18 mouse cellular contexts compared by ENCODE assay signal in the genomic region with DNA sequence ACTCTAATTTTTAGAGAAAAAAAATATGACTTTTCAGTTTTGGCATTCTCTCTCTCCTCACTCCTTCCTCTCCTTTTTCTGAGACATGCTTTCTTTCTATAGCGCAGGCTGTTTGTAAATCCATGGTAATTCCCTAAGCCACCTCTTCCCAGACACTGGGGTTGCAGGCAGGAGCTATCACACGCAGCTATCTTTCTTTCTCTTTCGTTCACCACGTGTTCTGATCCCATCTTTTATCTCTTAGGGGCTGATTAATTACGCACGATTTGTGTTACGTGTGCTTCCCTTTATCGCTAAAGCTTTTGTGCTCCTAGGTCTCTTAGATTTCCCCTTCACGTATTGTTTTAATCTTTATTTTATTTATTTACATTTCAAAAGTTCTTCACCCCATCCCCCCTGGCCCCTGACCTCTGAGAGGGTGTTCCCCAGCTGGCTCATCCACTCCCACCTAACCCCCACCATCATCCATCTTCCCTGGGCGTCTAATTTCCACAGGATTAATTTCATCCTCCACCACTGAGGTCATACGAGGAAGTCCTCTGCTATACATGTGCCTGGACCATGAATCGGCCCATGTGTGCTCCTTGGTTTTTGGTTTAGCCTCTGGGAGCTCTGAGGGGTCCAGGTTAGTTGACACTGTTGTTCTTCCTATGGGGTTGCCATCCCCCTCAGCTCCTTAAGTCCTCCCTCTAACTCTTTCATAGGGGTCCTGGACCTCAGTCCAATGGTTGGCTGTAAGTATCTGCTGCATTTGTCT. TPM values are rescaled to one million over a fixed set of nuclear protein-coding genes. Genes with fewer than 3 reads are reported as not detected.
DNase-seq lines count a peak whose midpoint lies in the region; ATAC-seq and TF ChIP-seq lines count a peak whose summit lies in the region.
"Had no signal": no experiment of that assay in that cellular context is flagged by ENCODE, and none has a peak within 500 bp of the region (broad histone marks: within the 10 kb centered on the region; RNA-seq: fewer than 3 reads in every experiment).

No protein-coding gene starts in this region.

- H3K4me2 ChIP-seq in kidney, embryonic 16.5 days (replicated peaks; ENCODE audit: low read depth, low read length) = peak overlapping the region; percentile 26
- peak overlapping the region; percentile 65 for H3K4me2 ChIP-seq in liver, postnatal 0 days (ENCODE audit: low read depth, low read length)
- H3K4me2 ChIP-seq: midbrain, embryonic 12.5 days; neural tube, embryonic 12.5 days had no signal

- no peak for TF ChIP-seq EP300 in liver, postnatal 0 days (IDR thresholded peaks at IDR 0.05; ENCODE audit: low read depth)

- H3K36me3 ChIP-seq in kidney, embryonic 16.5 days (ENCODE audit: insufficient read depth, low read length) = no peaks in the 10 kb centered on the region
- no peaks in the 10 kb centered on the region for H3K36me3 ChIP-seq in liver, postnatal 0 days (replicated peaks; ENCODE audit: insufficient read depth, low read length)
- H3K36me3 ChIP-seq: limb, embryonic 13.5 days; midbrain, embryonic 12.5 days; neural tube, embryonic 12.5 days had no signal

- H3K4me3 ChIP-seq in kidney, embryonic 16.5 days (ENCODE audit: low read length) = no peak overlapping the region
- H3K4me3 ChIP-seq in liver, postnatal 0 days (ENCODE audit: low read depth, low read length) = peak overlapping the region; percentile 36
- H3K4me3 ChIP-seq: erythroblast, embryonic 14.5 days; limb, embryonic 13.5 days; midbrain, embryonic 12.5 days; neural tube, embryonic 12.5 days had no signal

- H3K4me1 ChIP-seq in kidney, embryonic 16.5 days (ENCODE audit: insufficient read depth, low read length) = 0 out of 2 replicates have a peak, but pooled peaks cover 4% of the 10 kb centered on the region
- no peaks in the 10 kb centered on the region; the same call in 1 of the 2 replicates for H3K4me1 ChIP-seq in liver, postnatal 0 days (ENCODE audit: insufficient read depth)
- H3K4me1 ChIP-seq: neural tube, embryonic 12.5 days had no signal

- H3K27ac ChIP-seq in kidney, embryonic 16.5 days (ENCODE audit: low read length) = no peak overlapping the region
- no peak overlapping the region for H3K27ac ChIP-seq in liver, postnatal 0 days (ENCODE audit: low read depth)
- H3K27ac ChIP-seq: limb, embryonic 13.5 days; midbrain, embryonic 12.5 days; neural tube, embryonic 12.5 days had no signal

- peak; percentile 27 for DNase-seq in embryo, embryonic 10.5 days (ENCODE audit: low spot score)
- DNase-seq in embryo, embryonic 11 days = no peak
- no peak for DNase-seq in kidney, postnatal 25 days
- peak; percentile 40 for DNase-seq in CD4-positive helper T cell, adult 2 months (ENCODE audit: low read depth, low spot score)
- no peak for DNase-seq in liver, postnatal 0 days
- no peak for DNase-seq in layer of hippocampus, adult 18-20 months (ENCODE audit: low spot score in 2 of 2)
- no peak for DNase-seq in thymus, postnatal 36 days
- DNase-seq: cerebellum, adult 18-20 months; kidney, postnatal 10 days; spleen, adult 18-20 months; thymus, adult 2 months had no signal

- peak; percentile 51 for ATAC-seq in kidney, embryonic 16.5 days (ENCODE audit: low FRiP score, low TSS enrichment)
- no peak for ATAC-seq in liver, postnatal 0 days
- ATAC-seq: hindbrain, embryonic 16.5 days had no signal

- H3K27me3 ChIP-seq in kidney, embryonic 16.5 days (ENCODE audit: insufficient read depth, low read length) = no peaks in the 10 kb centered on the region
- no peaks in the 10 kb centered on the region for H3K27me3 ChIP-seq in liver, postnatal 0 days (ENCODE audit: insufficient read depth, low read length)
- H3K27me3 ChIP-seq: limb, embryonic 13.5 days; midbrain, embryonic 12.5 days; neural tube, embryonic 12.5 days had no signal

- 41% methylated on average over 12 of the region's 12 CpGs for WGBS in kidney, embryonic 16.5 days
- 33% methylated on average over 12 of the region's 12 CpGs for WGBS in liver, postnatal 0 days (ENCODE audit: insufficient replicate concordance)

- TF ChIP-seq CTCF in liver, postnatal 0 days (IDR thresholded peaks at IDR 0.05; ENCODE audit: low read depth) = no peak

- no peak overlapping the region for H3K9ac ChIP-seq in kidney, embryonic 16.5 days (replicated peaks; ENCODE audit: low read length)
- no peak overlapping the region for H3K9ac ChIP-seq in liver, postnatal 0 days (replicated peaks)
- H3K9ac ChIP-seq: limb, embryonic 13.5 days; midbrain, embryonic 12.5 days; neural tube, embryonic 12.5 days had no signal

- H3K9me3 ChIP-seq in kidney, embryonic 16.5 days (ENCODE audit: low read length) = no peaks in the 10 kb centered on the region
- no peaks in the 10 kb centered on the region for H3K9me3 ChIP-seq in liver, postnatal 0 days (ENCODE audit: low read length)
- H3K9me3 ChIP-seq: limb, embryonic 13.5 days; midbrain, embryonic 12.5 days; neural tube, embryonic 12.5 days had no signal

RNA-seq across cellular contexts. Expression of gene Gpr65, which starts 2.6 kb away (rescaled TPM):
- polyA plus RNA-seq in kidney, embryonic 16.5 days (2015; fragmentation: Nextera tagmentation; extraction: Ambion mirVana) = 1.2 and 1.5 TPM in 2 replicates
- 4.1 and 5.1 TPM in 2 replicates for polyA plus RNA-seq in liver, postnatal 0 days (2015; fragmentation: Nextera tagmentation; extraction: Ambion mirVana)
- not detected for total RNA-seq in layer of hippocampus, adult 18-20 months (2021)
- total RNA-seq: left cerebral cortex, adult 18-20 months had no signal
- polyA plus RNA-seq: erythroblast, embryonic 14.5 days had no signal

RNA-seq across cellular contexts. Expression of gene Galc, which starts 11.7 kb away (rescaled TPM):
- polyA plus RNA-seq in kidney, embryonic 16.5 days (2015; fragmentation: Nextera tagmentation; extraction: Ambion mirVana) = 14.6 and 16.1 TPM in 2 replicates
- 1.8 and 2.2 TPM in 2 replicates for polyA plus RNA-seq in liver, postnatal 0 days (2015; fragmentation: Nextera tagmentation; extraction: Ambion mirVana)
- 10 to 100 TPM; 21.7 to 23.4 TPM for total RNA-seq in layer of hippocampus, adult 18-20 months (2021)
- polyA plus RNA-seq: erythroblast, embryonic 14.5 days had no signal

Comparison
In these comparisons a context has a peak if more than half of its experiments do, and no peak if none do; other contexts are left out.
1. DNase-seq: peak in embryo, embryonic 10.5 days (single experiment) and CD4-positive helper T cell, adult 2 months (single experiment); none in embryo, embryonic 11 days (single experiment), kidney, postnatal 25 days (0 of 2), liver, postnatal 0 days (single experiment), layer of hippocampus, adult 18-20 months (0 of 2) and thymus, postnatal 36 days (0 of 2).